In the genomic region with DNA sequence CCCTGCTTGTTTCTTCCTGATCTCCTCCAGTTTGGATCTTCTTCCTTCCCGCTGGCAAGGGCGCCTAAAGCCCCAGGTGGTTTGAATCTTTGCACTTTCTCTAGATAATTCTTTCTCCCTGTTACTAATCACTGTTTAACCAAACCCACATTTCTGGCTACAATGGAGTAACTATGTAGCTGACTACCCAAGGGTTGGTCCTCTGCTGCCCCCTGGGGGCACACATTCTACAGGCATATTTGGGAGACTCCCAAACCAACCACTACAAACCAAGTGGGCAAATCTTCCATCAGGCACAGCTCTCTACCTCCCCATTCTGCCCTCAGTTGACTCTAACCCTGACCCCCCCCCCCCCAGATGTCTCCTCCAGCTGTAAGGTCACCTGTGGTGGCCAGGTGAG, we compare ENCODE assay signal across 9 mouse cellular contexts.
DNase-seq lines count a peak whose midpoint lies in the region; ATAC-seq lines count a peak whose summit lies in the region.
"Had no signal": no experiment of that assay in that cellular context is flagged by ENCODE, and none has a peak within 500 bp of the region (broad histone marks: within the 10 kb centered on the region; RNA-seq: fewer than 3 reads in every experiment).

No protein-coding gene starts in this region.

- no peak for ATAC-seq in forebrain, embryonic 13.5 days
- ATAC-seq in megakaryocyte, adult 5-6 weeks (ENCODE audit: poor library complexity, severe bottlenecking): peak; percentile 35; the same call in 1 of the 2 replicates

- peak; percentile 38 for DNase-seq in forebrain, embryonic 10.5 days (ENCODE audit: extremely low spot score, low spot score)
- DNase-seq in adrenal gland, postnatal 14 days: peak; percentile 83
- DNase-seq in embryo, embryonic 9.5 days (ENCODE audit: extremely low spot score): peak; percentile 63
- peak; percentile 69 to 82 for DNase-seq in heart, postnatal 10 days
- peak; percentile 51 to 83 for DNase-seq in layer of hippocampus, postnatal 25 days (ENCODE audit: extremely low spot score in 1 of 2, low spot score in 1 of 2)
- peak; percentile 13 for DNase-seq in splenic B cell, adult 2 months (ENCODE audit: low read depth, low spot score)

- H3K27me3 ChIP-seq in forebrain, embryonic 10.5 days (ENCODE audit: poor library complexity, severe bottlenecking): no peaks in the 10 kb centered on the region
- H3K27me3 ChIP-seq in forebrain, embryonic 13.5 days: no peaks in the 10 kb centered on the region
- no peaks in the 10 kb centered on the region for H3K27me3 ChIP-seq in splenic B cell, adult 2 months (ENCODE audit: control insufficient read depth, insufficient read depth, low read length, poor library complexity, severe bottlenecking)
- H3K27me3 ChIP-seq: midbrain, embryonic 12.5 days had no signal

- H3K9me3 ChIP-seq in forebrain, embryonic 10.5 days: no peaks in the 10 kb centered on the region
- 0 out of 2 replicates have a peak, but pooled peaks cover under 1% of the 10 kb centered on the region for H3K9me3 ChIP-seq in forebrain, embryonic 13.5 days (replicated peaks)
- H3K9me3 ChIP-seq: midbrain, embryonic 12.5 days had no signal

- 64% methylated on average over 2 of the region's 2 CpGs for WGBS in forebrain, embryonic 10.5 days
- 74% methylated on average over 2 of the region's 2 CpGs for WGBS in forebrain, embryonic 13.5 days

- intact Hi-C loops in heart, postnatal 10 days (cut with DNase I): loop anchor here (1.0 to 10.0 kb wide), 4 partner anchors 50 to 479 kb away; no protein-coding TSS in a partner anchor

- H3K4me1 ChIP-seq in forebrain, embryonic 10.5 days: peaks cover 17% of the 10 kb centered on the region
- H3K4me1 ChIP-seq in forebrain, embryonic 13.5 days: peaks cover 6% of the 10 kb centered on the region; the same call in 1 of the 2 replicates

- H3K4me2 ChIP-seq in forebrain, embryonic 13.5 days: no peak overlapping the region
- H3K4me2 ChIP-seq: midbrain, embryonic 12.5 days had no signal

- H3K4me3 ChIP-seq in forebrain, embryonic 10.5 days: no peak overlapping the region
- H3K4me3 ChIP-seq in forebrain, embryonic 13.5 days: no peak overlapping the region
- H3K4me3 ChIP-seq: midbrain, embryonic 12.5 days had no signal

- no peak overlapping the region for H3K27ac ChIP-seq in forebrain, embryonic 10.5 days
- no peak overlapping the region for H3K27ac ChIP-seq in forebrain, embryonic 13.5 days
- H3K27ac ChIP-seq: midbrain, embryonic 12.5 days had no signal

- H3K9ac ChIP-seq in forebrain, embryonic 13.5 days: no peak overlapping the region
- H3K9ac ChIP-seq: midbrain, embryonic 12.5 days had no signal

- H3K36me3 ChIP-seq in forebrain, embryonic 10.5 days (replicated peaks): no peaks in the 10 kb centered on the region
- no peaks in the 10 kb centered on the region for H3K36me3 ChIP-seq in forebrain, embryonic 13.5 days (ENCODE audit: poor library complexity, severe bottlenecking)
- no peaks in the 10 kb centered on the region for H3K36me3 ChIP-seq in splenic B cell, adult 2 months (ENCODE audit: control insufficient read depth, insufficient read depth, low read length, poor library complexity, severe bottlenecking)
- H3K36me3 ChIP-seq: midbrain, embryonic 12.5 days had no signal

Comparison
In these comparisons a context has a peak if more than half of its experiments do, and no peak if none do; other contexts are left out.
1. DNase-seq: peak in every context shown above with its lines; median percentile 83 in adrenal gland, postnatal 14 days; 76 in heart, postnatal 10 days; 67 in layer of hippocampus, postnatal 25 days; 63 in embryo, embryonic 9.5 days; 38 in forebrain, embryonic 10.5 days; 13 in splenic B cell, adult 2 months.